Mouse (Mus musculus) spleen, adult 12 weeks (tissue): ENCODE measurements around the gene Adssl1.

Experiments used
- DNase-seq: peaks from one replicate; pipeline ENCODE4 v3.0.0; 2022; ENCODE audit warnings: low spot score

Adssl1 gene

DNA sequence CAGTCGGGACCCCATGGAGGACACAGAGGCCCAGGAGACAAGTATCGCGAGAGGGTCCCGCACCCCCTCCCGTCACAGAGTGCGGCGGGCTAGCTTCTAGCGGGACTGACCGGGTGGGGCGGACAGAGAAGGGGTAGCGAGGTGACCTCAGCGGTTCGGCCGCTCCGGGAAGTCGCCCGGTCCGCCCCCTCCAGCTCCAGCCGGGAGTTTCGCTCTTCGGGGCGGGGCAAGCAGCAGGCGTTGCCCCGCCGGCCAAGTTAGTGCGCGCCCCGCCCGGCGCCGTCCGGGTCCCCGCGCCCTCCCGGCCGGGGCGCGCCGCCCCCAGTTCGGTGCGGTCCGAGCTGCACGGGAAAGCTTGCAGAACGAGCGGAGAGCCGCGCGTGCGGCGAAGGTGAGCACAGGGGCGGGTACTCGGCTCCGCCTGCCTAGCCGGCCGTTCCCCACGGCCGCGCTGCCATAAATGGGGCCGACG is 58.7 kb downstream of the Adssl1 start, which contains the start of gene Zbtb42:
TSS of gene Zbtb42 (plus strand) at position 274 of the 472 bp plus-strand sequence.
- no peak for DNase-seq

DNA sequence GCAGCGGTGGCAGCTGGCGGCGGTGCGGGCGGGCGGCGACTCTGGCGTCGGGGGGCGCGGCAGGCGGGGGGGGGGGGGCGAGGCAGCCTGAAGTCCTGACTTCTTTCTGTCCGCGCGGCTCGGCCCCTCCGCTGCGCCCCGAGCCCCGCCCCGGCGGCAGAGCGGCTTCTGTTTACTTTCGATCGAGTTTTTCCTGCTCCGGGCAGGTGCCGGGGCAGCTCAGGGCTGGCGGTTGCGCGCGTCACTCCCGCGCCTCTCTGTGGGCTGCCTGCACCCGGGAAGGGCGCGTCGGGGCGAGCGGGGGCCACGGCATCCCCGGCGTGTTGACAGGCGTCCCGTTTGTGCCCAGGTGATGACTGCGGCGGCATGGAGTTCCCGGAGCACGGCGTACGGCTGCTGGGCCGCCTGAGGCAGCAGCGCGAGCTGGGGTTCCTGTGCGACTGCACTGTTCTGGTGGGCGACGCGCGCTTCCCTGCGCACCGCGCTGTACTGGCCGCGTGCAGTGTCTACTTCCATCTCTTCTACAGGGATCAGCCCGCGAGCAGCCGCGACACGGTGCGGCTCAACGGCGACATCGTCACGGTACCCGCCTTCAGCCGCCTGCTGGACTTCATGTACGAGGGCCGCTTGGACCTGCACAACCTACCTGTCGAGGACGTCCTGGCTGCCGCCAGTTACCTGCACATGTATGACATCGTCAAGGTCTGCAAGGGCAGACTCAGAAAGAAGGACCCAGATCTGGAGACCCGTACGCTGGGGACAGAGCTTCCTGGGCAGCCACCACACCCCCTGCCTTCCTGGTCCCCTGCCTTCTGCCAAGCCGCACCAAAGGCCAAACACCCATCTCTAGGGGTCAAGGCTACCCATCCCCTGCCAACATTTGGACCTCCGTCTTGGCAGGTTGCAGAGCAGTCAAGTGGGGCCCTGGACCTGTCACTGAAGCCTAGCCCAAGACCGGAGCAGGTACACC is 59.5 kb downstream of the Adssl1 start:
- DNase-seq: no peak

DNA sequence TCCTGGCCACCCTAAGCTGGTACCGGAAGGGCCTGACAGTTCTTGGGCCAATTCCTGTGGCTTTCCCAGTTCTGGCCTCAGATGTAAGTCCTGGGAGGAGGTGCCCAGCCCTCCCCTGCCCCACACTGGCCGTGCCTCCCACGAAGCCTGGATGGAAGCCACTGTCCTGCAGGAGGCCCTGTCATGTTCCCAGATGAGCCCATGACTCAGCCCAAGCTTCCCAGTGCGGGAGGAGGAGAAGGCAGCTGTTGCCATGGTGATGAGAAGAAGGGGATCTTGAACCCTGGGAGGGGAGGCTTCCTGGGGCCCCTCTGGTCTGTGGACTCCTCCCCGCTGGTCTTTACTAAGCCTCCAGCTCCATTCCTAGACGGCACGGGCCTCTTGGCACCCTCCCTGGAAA is 63.5 kb downstream of the Adssl1 start:
- DNase-seq: no peak

DNA sequence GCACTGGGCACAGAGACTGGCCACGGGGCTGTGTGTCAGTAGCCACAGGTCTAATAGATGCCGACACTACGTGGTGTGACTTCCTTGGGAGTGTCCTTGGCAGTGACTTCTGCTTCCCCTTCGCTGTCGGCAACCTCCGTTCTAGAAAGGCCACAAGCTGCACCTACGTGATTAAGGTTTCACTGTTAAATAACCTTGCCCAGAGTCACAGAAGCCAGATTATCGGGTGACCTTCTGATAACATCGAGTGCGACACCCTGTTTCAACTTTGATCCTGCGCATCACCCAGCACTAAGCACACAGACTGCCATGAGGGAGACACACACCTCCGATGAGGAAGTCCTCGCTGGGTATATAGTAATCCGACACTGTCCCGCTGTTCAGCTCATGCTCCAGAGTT is 68.6 kb downstream of the Adssl1 start:
- no peak for DNase-seq
